33 mouse cellular contexts compared by ENCODE assay signal in genomic region chr5:111155928-111156327, GRCm38 (mm10).
DNase-seq lines count a peak whose midpoint lies in the region; ATAC-seq and TF ChIP-seq lines count a peak whose summit lies in the region.
"Had no signal": no experiment of that assay in that cellular context is flagged by ENCODE, and none has a peak within 500 bp of the region (broad histone marks: within the 10 kb centered on the region; RNA-seq: fewer than 3 reads in every experiment).

No protein-coding gene starts in this region.

- no peak for TF ChIP-seq EP300 in heart, postnatal 0 days (IDR thresholded peaks at IDR 0.05; ENCODE audit: low read depth)

- TF ChIP-seq CTCF in heart, postnatal 0 days (IDR thresholded peaks at IDR 0.05; ENCODE audit: low read depth): no peak
- TF ChIP-seq CTCF in forebrain, postnatal 0 days (IDR thresholded peaks at IDR 0.05; ENCODE audit: low read depth): no peak

- no peak overlapping the region for H3K4me2 ChIP-seq in forebrain, embryonic 12.5 days
- no peak overlapping the region for H3K4me2 ChIP-seq in forebrain, embryonic 11.5 days (ENCODE audit: low read depth, low read length, severe bottlenecking)
- H3K4me2 ChIP-seq in heart, postnatal 0 days (ENCODE audit: low read depth, low read length): no peak overlapping the region
- no peak overlapping the region for H3K4me2 ChIP-seq in midbrain, embryonic 16.5 days (ENCODE audit: low read length)
- H3K4me2 ChIP-seq in forebrain, postnatal 0 days (ENCODE audit: low read depth): no peak overlapping the region
- H3K4me2 ChIP-seq: embryonic facial prominence, embryonic 13.5 days; heart, embryonic 12.5 days; hindbrain, embryonic 13.5 days; limb, embryonic 15.5 days; liver, embryonic 13.5 days; neural tube, embryonic 15.5 days; stomach, embryonic 15.5 days had no signal

- no peak for DNase-seq in forebrain, embryonic 11.5 days (ENCODE audit: low spot score)
- no peak for DNase-seq in heart, postnatal 0 days (ENCODE audit: low spot score)
- no peak for DNase-seq in heart, postnatal 36 days
- DNase-seq in midbrain, embryonic 10.5 days (ENCODE audit: low spot score): no peak
- no peak for DNase-seq in forebrain, postnatal 0 days
- DNase-seq: adrenal gland, postnatal 10 days; cerebellum, adult 11 months; cerebellum, adult 9-10 months; cerebellum, postnatal 36 days; embryo, embryonic 11 days; gastrocnemius, postnatal 36 days; heart, adult 2 months; heart, postnatal 4 days; layer of hippocampus, adult 9-11 months; liver, embryonic 13.5 days; lung, adult 18-20 months; lung, postnatal 10 days; retina, postnatal 1 day; right cerebral cortex, postnatal 14 days had no signal

- H3K36me3 ChIP-seq in forebrain, embryonic 12.5 days (replicated peaks): no peaks in the 10 kb centered on the region
- H3K36me3 ChIP-seq in forebrain, embryonic 11.5 days (ENCODE audit: control insufficient read depth, insufficient read depth, low read length): no peaks in the 10 kb centered on the region
- H3K36me3 ChIP-seq in heart, postnatal 0 days (replicated peaks; ENCODE audit: control insufficient read depth, insufficient read depth, low read length): no peaks in the 10 kb centered on the region
- no peaks in the 10 kb centered on the region for H3K36me3 ChIP-seq in midbrain, embryonic 10.5 days
- no peaks in the 10 kb centered on the region for H3K36me3 ChIP-seq in midbrain, embryonic 16.5 days (ENCODE audit: control insufficient read depth, insufficient read depth, low read length)
- H3K36me3 ChIP-seq in forebrain, postnatal 0 days (ENCODE audit: insufficient read depth): no peaks in the 10 kb centered on the region
- H3K36me3 ChIP-seq: embryonic facial prominence, embryonic 13.5 days; heart, embryonic 12.5 days; hindbrain, embryonic 13.5 days; limb, embryonic 10.5 days; limb, embryonic 15.5 days; liver, embryonic 13.5 days; neural tube, embryonic 15.5 days; stomach, embryonic 15.5 days had no signal

- H3K9me3 ChIP-seq in forebrain, embryonic 12.5 days: no peaks in the 10 kb centered on the region
- no peaks in the 10 kb centered on the region for H3K9me3 ChIP-seq in forebrain, embryonic 11.5 days (ENCODE audit: control insufficient read depth, low read length)
- no peaks in the 10 kb centered on the region for H3K9me3 ChIP-seq in heart, postnatal 0 days (replicated peaks; ENCODE audit: control insufficient read depth, low read length)
- no peaks in the 10 kb centered on the region for H3K9me3 ChIP-seq in midbrain, embryonic 10.5 days (replicated peaks)
- H3K9me3 ChIP-seq in midbrain, embryonic 16.5 days (replicated peaks; ENCODE audit: control insufficient read depth, low read length, poor library complexity, severe bottlenecking): no peaks in the 10 kb centered on the region
- no peaks in the 10 kb centered on the region for H3K9me3 ChIP-seq in forebrain, postnatal 0 days (ENCODE audit: low read length)
- H3K9me3 ChIP-seq: embryonic facial prominence, embryonic 13.5 days; heart, embryonic 12.5 days; hindbrain, embryonic 13.5 days; limb, embryonic 10.5 days; limb, embryonic 15.5 days; liver, embryonic 13.5 days; neural tube, embryonic 15.5 days; stomach, embryonic 15.5 days had no signal

- H3K27ac ChIP-seq in forebrain, embryonic 12.5 days: peak overlapping the region; percentile 31; the same call in 1 of the 2 replicates
- H3K27ac ChIP-seq in forebrain, embryonic 11.5 days (ENCODE audit: low read depth, low read length): no peak overlapping the region
- peak overlapping the region; percentile 57 for H3K27ac ChIP-seq in heart, postnatal 0 days (ENCODE audit: low read depth)
- 0 out of 2 replicates have a peak overlapping the region, but pooled peaks have one; percentile 60 for H3K27ac ChIP-seq in midbrain, embryonic 10.5 days (replicated peaks)
- no peak overlapping the region for H3K27ac ChIP-seq in midbrain, embryonic 16.5 days (ENCODE audit: low read length)
- 0 out of 2 replicates have a peak overlapping the region, but pooled peaks have one; percentile 15 for H3K27ac ChIP-seq in forebrain, postnatal 0 days (ENCODE audit: low read depth, low read length)
- H3K27ac ChIP-seq: embryonic facial prominence, embryonic 13.5 days; heart, adult 2 months; kidney, postnatal 0 days; limb, embryonic 10.5 days; liver, embryonic 13.5 days; neural tube, embryonic 15.5 days; stomach, embryonic 15.5 days had no signal

- H3K9ac ChIP-seq in forebrain, embryonic 12.5 days: no peak overlapping the region
- H3K9ac ChIP-seq in forebrain, embryonic 11.5 days (ENCODE audit: low read length): no peak overlapping the region
- H3K9ac ChIP-seq in heart, postnatal 0 days (replicated peaks; ENCODE audit: low read depth, low read length): no peak overlapping the region
- H3K9ac ChIP-seq in midbrain, embryonic 16.5 days (ENCODE audit: low read depth, low read length): no peak overlapping the region
- no peak overlapping the region for H3K9ac ChIP-seq in forebrain, postnatal 0 days
- H3K9ac ChIP-seq: embryonic facial prominence, embryonic 13.5 days; heart, embryonic 12.5 days; hindbrain, embryonic 13.5 days; limb, embryonic 15.5 days; liver, embryonic 13.5 days; neural tube, embryonic 15.5 days; stomach, embryonic 15.5 days had no signal

- 95% methylated on average over 12 of the region's 12 CpGs for WGBS in forebrain, embryonic 12.5 days
- 91% methylated on average over 12 of the region's 12 CpGs for WGBS in forebrain, embryonic 11.5 days
- 64% methylated on average over 12 of the region's 12 CpGs for WGBS in heart, postnatal 0 days
- WGBS in midbrain, embryonic 10.5 days: 90% methylated on average over 12 of the region's 12 CpGs
- 93% methylated on average over 12 of the region's 12 CpGs for WGBS in midbrain, embryonic 16.5 days
- 80% methylated on average over 12 of the region's 12 CpGs for WGBS in forebrain, postnatal 0 days

- H3K4me1 ChIP-seq in forebrain, embryonic 12.5 days: peaks cover 71% of the 10 kb centered on the region
- peaks cover 20% of the 10 kb centered on the region; the same call in 1 of the 2 replicates for H3K4me1 ChIP-seq in forebrain, embryonic 11.5 days (replicated peaks; ENCODE audit: control insufficient read depth, insufficient read depth, low read length)
- H3K4me1 ChIP-seq in heart, postnatal 0 days (ENCODE audit: control insufficient read depth, insufficient read depth): peaks cover 35% of the 10 kb centered on the region
- peaks cover 85% of the 10 kb centered on the region for H3K4me1 ChIP-seq in midbrain, embryonic 10.5 days
- peaks cover 39% of the 10 kb centered on the region for H3K4me1 ChIP-seq in midbrain, embryonic 16.5 days (ENCODE audit: control insufficient read depth, insufficient read depth, low read length)
- peaks cover 30% of the 10 kb centered on the region for H3K4me1 ChIP-seq in forebrain, postnatal 0 days (ENCODE audit: insufficient read depth)

- no peak overlapping the region for H3K4me3 ChIP-seq in forebrain, embryonic 12.5 days (replicated peaks)
- no peak overlapping the region for H3K4me3 ChIP-seq in forebrain, embryonic 11.5 days (ENCODE audit: low read depth, low read length)
- H3K4me3 ChIP-seq in heart, postnatal 0 days (ENCODE audit: low read depth, low read length): no peak overlapping the region
- no peak overlapping the region for H3K4me3 ChIP-seq in midbrain, embryonic 10.5 days
- no peak overlapping the region for H3K4me3 ChIP-seq in midbrain, embryonic 16.5 days (ENCODE audit: low read depth, low read length)
- H3K4me3 ChIP-seq in forebrain, postnatal 0 days (ENCODE audit: low read depth, low read length): no peak overlapping the region
- H3K4me3 ChIP-seq: embryonic facial prominence, embryonic 13.5 days; erythroblast, embryonic 14.5 days; gastrocnemius, adult 2 months; heart, adult 2 months; heart, embryonic 12.5 days; hindbrain, embryonic 13.5 days; limb, embryonic 10.5 days; limb, embryonic 15.5 days; liver, embryonic 13.5 days; neural tube, embryonic 15.5 days; stomach, embryonic 15.5 days had no signal

- H3K27me3 ChIP-seq in forebrain, embryonic 12.5 days: no peaks in the 10 kb centered on the region
- no peaks in the 10 kb centered on the region for H3K27me3 ChIP-seq in forebrain, embryonic 11.5 days (ENCODE audit: control insufficient read depth, insufficient read depth, low read length)
- no peaks in the 10 kb centered on the region for H3K27me3 ChIP-seq in heart, postnatal 0 days (ENCODE audit: control insufficient read depth, insufficient read depth, low read length)
- H3K27me3 ChIP-seq in midbrain, embryonic 10.5 days (ENCODE audit: low read depth, poor library complexity, severe bottlenecking): no peaks in the 10 kb centered on the region; the same call in 1 of the 2 replicates
- H3K27me3 ChIP-seq in midbrain, embryonic 16.5 days (ENCODE audit: control insufficient read depth, insufficient read depth, low read depth, low read length): no peaks in the 10 kb centered on the region
- H3K27me3 ChIP-seq in forebrain, postnatal 0 days (ENCODE audit: insufficient read depth, low read length): no peaks in the 10 kb centered on the region
- H3K27me3 ChIP-seq: embryonic facial prominence, embryonic 13.5 days; hindbrain, embryonic 13.5 days; limb, embryonic 15.5 days; liver, embryonic 13.5 days; neural tube, embryonic 15.5 days; Patski; stomach, embryonic 15.5 days had no signal

- ATAC-seq in forebrain, embryonic 12.5 days (ENCODE audit: low FRiP score): no peak
- no peak for ATAC-seq in forebrain, embryonic 11.5 days (replicated peaks; ENCODE audit: low FRiP score)
- ATAC-seq in heart, postnatal 0 days (ENCODE audit: insufficient read depth, low read depth): no peak
- no peak for ATAC-seq in midbrain, embryonic 16.5 days
- ATAC-seq in forebrain, postnatal 0 days: no peak
- ATAC-seq: intestine, postnatal 0 days; Patski had no signal

- intact Hi-C loops in heart, postnatal 36 days (cut with DNase I): no loop called here

Comparison
In these comparisons a context has a peak if more than half of its experiments do, and no peak if none do; other contexts are left out.
1. H3K27ac ChIP-seq: peak in forebrain, embryonic 12.5 days (single experiment), heart, postnatal 0 days (single experiment), midbrain, embryonic 10.5 days (single experiment) and forebrain, postnatal 0 days (single experiment); none in forebrain, embryonic 11.5 days (single experiment) and midbrain, embryonic 16.5 days (single experiment).